Mouse (Mus musculus) testis, postnatal 14 days (tissue): ENCODE results near the gene Hnrnpul1.
"Not testable (repeated sequence)": the region's sequence is repeated elsewhere in the genome, so short reads cannot be mapped to it uniquely, and the experiment has no call there.

Source experiments
- DNase-seq: peaks from one replicate; pipeline ENCODE4 v3.0.0; 2021; ENCODE audit warnings: low spot score

The Hnrnpul1 gene

DNA sequence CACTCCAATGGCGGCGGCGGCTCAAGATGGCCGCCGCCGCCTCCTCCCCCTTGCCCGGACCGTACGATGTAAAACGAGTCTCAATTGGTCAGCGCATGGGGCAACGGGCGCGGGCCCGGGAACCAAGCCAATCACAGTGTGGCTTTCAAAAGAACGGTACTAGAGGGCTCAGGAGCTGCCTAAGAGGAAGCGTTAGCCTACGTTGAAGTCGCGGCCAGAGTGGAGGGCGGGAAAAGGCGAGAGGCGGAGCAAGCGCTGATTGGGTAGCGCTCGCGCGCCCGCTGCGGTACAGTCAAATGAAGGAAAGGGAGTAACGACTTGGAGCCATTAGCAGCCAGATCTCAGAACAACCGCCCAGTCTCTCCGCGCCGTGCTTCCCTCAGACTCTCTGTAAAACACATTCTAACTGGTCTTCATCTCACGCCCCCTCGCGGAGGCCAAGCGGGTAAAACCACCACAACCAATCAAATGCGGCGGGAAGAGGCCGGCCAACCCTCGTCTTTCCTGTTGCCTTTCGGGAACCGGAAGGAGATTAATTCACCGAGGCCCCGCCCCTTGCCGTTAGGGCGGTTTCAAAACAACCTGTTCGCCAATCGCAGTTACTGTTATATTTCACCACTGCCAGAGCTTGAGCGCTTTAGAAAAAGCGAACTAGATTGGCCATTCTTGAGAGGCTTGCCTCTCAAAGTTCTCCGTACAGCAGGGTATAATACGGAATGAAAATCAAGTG lies at the start of gene Hnrnpul1:
Gene Hnrnpul1, minus strand, starts transcription at position 20 of the 730 bp plus-strand sequence.
- DNase-seq: peak; percentile 98

- no peak for DNase-seq
These were observed 48.9 kb upstream of the Hnrnpul1 start for GRCm38 (mm10) chr7:25803460-25803859.

GRCm38 (mm10) chr7:25802241-25803125 lies 47.9 kb upstream of the Hnrnpul1 start:
- DNase-seq: peak; percentile 85

GRCm38 (mm10) chr7:25801031-25801430 lies 46.5 kb upstream of the Hnrnpul1 start:
- DNase-seq: no peak

DNA sequence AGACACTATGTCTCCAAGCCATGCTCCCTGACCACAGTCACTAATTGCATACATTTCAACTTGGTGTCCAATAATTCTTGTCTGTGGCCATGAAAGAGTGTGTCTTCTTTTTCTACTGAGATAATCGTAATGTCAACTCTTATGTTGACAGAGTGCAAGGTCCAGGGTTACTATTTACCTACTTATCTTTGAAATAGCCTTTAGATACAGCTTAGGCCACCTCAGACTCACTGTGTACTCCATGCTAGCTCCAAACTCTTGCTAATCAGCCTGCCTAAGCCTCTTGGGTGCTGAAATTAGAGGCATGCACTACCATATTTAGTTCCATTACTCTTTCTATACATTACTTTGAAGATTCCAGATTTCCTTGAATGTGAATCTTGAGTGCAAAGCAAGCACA lies 44.8 kb upstream of the Hnrnpul1 start:
- DNase-seq: no peak

DNA sequence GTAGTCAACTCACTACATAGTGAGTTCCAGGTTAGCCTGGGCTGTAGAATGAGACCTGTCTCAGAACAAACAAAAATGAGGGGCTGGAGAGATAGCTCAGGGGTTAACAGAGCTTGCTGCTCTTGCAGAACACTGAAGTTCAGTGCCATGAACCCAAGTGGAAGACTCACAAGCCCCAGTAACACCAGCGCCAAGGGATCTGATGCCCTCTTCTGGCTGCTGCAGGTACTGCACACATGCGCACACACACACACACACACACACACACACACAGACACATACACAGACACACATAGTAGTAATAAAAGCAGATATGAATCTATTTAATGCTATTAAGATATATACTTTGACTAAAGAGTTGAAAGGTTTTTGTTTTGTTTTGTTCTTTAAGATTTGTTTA lies 44.0 kb upstream of the Hnrnpul1 start:
- no peak for DNase-seq

DNA sequence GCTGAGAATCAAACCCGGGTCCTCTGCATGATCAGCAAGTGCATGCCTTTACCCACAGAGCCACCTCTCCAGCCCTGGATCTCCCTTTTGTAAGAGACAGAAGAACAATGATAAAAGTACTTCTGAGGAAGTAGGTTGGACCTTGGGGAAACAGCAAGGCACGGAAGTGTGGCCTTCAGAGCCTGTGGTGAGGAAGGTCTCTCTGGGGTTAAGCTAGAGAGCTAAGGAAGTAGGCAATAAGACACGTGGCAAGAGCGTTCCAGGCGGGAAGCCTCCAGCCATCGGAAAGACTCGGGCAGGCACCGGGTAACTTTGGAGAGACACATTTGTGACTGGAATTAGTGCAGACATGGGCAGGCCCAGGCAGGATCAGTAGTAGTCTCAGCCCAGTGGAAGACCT lies 40.2 kb upstream of the Hnrnpul1 start:
- DNase-seq: no peak

- no peak for DNase-seq
These were observed 39.1 kb upstream of the Hnrnpul1 start for GRCm38 (mm10) chr7:25793679-25794078.

- DNase-seq: not testable (repeated sequence)
These were observed 38.4 kb upstream of the Hnrnpul1 start for GRCm38 (mm10) chr7:25792966-25793365.

- no peak for DNase-seq
These were observed 36.1 kb upstream of the Hnrnpul1 start for GRCm38 (mm10) chr7:25790615-25791014.

GRCm38 (mm10) chr7:25789129-25789440 lies 34.5 kb upstream of the Hnrnpul1 start:
- no peak for DNase-seq

- DNase-seq: peak; percentile 84
These were observed 33.9 kb upstream of the Hnrnpul1 start, which contains the start of gene Axl for GRCm38 (mm10) chr7:25788220-25789128. Gene Axl, minus strand, starts transcription at chr7:25788705.

DNA sequence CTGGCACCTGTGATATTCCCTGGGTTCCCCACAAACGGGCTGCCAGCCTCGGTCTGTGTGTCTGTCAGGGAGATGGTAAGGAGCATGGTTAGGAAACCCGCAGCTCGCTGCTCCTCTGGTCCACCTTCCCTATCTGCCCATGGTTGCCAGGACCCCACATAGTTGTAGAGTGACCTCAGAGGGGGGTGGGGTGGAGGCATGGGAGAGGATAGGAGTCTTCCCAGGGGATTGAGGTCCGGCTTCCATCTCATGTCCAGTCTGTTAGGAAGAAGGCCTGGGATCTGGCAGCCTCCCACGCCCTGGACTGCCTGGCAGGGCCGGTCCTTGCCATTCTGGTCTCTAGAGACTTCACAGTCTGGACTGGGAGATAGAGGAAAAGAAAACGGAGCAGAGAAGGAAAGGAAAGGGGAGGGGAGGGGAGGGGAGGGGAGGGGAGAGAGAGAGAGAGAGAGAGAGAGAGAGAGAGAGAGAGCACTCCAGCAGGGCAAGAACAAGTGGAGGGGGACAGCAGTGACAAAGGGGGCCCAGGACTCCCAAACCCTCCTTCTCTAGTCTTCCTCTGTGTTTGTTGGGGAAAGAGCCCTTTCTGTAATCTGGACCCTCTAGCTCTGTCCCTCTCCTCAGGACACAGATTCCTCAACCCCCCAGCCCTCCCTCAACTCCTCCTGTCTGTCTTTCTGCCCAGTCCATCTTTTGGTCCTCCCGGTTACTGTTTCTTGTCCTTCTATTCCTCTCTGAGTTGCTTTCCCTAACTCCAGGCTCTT lies 33.1 kb upstream of the Hnrnpul1 start:
- no peak for DNase-seq

GRCm38 (mm10) chr7:25786974-25787373 lies 32.4 kb upstream of the Hnrnpul1 start:
- no peak for DNase-seq

DNA sequence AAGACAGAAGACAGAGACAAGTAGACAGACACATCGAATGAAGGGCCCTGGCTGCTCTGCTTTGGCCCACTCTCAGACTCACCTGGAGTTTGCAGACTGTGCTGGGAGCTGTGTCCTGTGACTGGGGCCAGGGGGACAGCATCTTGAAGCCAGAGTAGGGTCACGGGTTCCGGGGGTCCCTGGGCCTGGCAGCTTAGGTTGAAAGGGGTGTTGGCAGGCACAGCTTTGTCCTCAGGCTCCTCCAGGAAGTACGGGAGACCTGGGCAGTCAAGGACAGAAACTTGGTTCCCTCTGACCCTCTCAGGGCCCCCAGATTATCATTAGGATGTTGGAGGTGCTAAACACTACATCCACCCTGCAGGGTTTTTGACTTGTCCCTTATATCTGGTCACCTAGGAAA lies 31.2 kb upstream of the Hnrnpul1 start:
- no peak for DNase-seq

- DNase-seq: no peak
These were observed 30.3 kb upstream of the Hnrnpul1 start for GRCm38 (mm10) chr7:25784808-25785207.

DNA sequence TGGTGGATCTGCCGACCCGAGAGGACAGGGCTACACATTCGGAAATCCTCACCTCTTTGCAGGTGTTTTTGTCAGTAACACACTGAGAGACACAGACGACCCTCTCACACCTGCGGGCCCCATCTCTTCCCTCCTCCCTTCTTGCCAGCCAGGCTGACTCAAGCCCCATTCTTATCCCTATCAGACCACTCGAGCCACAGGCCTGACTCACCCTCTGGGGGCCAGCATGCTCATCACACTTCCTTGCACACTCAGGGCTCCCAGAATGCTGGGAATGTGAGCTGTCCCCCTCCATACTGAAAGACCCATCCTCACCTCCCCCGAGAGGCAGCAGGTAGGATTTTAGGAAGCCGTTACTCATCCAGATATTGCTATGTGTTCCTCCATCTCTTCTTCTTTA lies 29.2 kb upstream of the Hnrnpul1 start:
- no peak for DNase-seq

DNA sequence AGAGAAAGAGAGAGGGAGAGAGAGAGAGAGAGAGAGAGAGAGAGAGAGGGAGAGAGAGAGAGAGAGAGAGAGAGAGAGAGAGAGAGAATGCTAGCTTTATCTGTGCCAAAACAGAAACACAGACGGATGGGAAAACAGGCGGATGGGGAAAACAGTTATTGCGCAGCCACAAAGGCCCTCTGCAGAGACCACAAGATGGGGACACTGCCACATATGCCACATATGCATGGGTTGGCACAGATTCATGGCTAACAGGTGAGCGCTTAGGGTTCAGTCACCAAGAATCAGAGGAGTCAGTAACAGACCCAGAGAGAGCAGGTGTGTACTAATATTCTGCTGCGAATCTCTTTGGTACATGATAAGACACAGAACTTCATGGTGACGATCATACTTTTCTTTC lies 28.2 kb upstream of the Hnrnpul1 start:
- no peak for DNase-seq

- no peak for DNase-seq
These were observed 27.5 kb upstream of the Hnrnpul1 start for GRCm38 (mm10) chr7:25781937-25782610.

- peak; percentile 88 for DNase-seq
These were observed 26.9 kb upstream of the Hnrnpul1 start for GRCm38 (mm10) chr7:25781321-25781936.
